Mouse (Mus musculus) right cerebral cortex, postnatal 14 days (tissue): ENCODE results near the gene Efcab10.

Source experiments
- DNase-seq: peaks from one replicate; pipeline ENCODE4 v3.0.0; 2022

The Efcab10 gene

DNA sequence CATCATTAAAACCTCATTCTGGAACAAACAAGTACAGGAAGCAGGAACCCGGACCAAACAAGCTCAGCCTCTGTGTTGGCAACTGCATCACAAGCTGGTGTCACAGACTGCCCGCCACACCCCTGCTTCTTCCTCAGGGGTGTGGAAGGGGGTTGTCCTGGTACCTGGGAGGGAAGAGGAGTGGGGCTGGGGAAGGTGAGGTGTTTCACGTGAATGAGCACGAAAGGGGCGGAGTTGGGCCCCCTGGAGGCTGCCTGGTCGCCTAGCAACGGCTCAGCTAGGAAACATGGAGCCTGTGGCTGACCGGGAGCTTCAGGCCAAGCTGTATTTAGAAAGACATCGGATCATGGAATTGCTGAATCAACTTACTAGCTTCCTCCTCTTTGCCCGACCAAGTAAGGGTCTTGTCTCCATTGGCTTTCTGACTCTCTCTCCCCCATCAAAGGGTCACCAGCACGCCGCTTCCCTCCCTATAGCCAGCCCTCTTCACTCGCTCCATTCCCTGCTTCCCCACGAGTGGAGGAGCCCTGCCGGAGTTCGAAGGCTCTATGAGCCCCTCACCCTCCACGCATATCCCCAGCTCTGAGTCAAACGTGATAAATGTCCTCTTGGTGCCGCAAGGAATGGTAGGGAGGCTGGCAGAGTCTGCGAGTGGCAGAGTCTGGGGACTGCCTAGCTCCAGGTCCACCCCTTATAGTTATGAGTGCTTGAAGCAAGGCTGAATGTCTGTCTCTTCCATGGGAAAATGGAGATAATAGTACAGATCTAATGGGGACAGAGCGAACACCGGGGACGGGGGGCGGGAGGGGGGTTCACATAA lies at the start of gene Efcab10:
Gene Efcab10 (plus strand): TSS at position 51 of the 820 bp plus-strand sequence.
- DNase-seq = peak; percentile 53

DNA sequence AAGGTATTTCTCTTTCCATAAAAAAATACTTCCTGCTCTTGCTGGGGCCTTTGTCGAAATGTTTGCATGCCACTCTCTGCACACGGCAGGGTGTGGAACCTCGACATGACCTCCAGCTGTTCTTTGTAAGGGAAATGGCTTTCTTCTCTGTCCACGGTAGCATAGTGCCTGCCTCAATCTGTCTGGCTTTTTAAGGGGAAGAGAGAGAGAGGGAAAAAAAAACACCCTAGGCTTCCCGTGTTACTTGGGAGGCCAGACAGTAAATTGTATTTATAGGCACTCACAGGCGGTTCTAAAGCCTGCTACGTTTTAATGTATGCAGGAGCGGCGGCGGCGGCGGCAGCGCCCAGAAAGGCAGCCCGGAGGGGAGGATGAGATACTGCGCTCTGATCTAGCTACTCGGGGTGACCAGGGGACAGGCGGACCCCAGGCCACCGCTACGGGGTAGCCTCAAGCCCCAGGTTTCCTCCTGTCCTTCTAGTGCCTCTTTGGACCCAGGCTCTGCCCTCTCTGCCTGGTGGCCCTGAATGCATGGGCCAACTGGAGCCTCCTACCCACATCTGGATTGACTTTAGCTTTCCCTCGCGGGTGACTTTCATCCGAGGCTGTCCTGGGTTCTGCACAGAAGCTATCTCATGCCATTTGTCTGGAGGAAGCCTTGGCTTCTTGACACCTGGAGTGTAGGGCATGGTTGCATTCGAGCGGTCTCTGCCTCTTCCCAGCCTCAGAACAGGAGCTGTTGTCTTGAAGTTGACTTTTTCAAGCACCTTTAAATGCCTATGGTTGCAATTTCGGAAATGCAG lies 49.5 kb upstream of the Efcab10 start:
- peak; percentile 59 for DNase-seq

GRCm38 (mm10) chr12:33345773-33346435 lies 48.8 kb upstream of the Efcab10 start:
- DNase-seq = no peak

- DNase-seq = no peak
These were observed 42.0 kb upstream of the Efcab10 start for GRCm38 (mm10) chr12:33352671-33353070.

- no peak for DNase-seq
These were observed 36.3 kb upstream of the Efcab10 start for GRCm38 (mm10) chr12:33358345-33358744.

GRCm38 (mm10) chr12:33359209-33359608 lies 35.4 kb upstream of the Efcab10 start:
- DNase-seq = no peak

- no peak for DNase-seq
These were observed 34.7 kb upstream of the Efcab10 start for GRCm38 (mm10) chr12:33359878-33360482.

GRCm38 (mm10) chr12:33360729-33361128 lies 33.9 kb upstream of the Efcab10 start:
- DNase-seq = peak; percentile 84

DNA sequence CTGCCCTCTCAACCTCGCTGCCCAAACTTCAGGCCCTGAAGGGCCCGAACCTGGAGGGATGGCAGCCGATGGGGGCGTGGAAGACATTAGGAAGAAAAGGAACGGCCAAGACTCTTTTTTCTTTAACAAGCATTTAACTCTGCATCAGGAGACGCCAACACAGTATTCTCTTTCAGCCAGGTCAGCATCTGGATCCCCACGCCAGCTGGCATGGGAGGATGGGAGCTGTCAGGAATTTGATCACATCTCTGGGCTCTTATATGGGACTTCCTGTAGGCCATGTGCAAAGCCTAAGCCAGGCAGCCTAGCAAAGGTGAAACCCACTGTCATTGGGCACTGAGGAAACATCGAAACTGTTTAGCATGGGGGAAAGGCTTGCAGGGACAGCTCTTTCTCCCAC lies 30.1 kb upstream of the Efcab10 start:
- no peak for DNase-seq

DNA sequence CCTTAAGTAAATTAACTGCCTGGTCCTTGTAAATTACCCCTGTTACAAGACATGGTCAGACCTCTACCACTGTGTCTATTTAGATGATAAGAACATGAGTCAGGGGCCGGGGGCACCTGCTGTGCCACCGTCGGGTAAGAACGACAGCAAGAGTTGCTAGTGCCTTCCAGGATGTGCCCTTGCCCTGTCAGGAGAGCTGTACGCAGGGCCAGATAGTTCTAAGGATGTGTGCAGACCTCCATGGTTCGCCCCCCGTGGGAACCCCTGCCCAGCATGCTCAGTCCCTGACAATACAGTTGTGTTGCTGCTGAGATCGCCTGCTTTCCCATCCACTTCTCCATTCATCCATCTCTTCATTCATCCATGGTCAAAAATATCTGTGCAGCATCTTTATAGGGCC lies 29.5 kb upstream of the Efcab10 start:
- DNase-seq = no peak

GRCm38 (mm10) chr12:33369555-33369954 lies 25.1 kb upstream of the Efcab10 start:
- DNase-seq = no peak

DNA sequence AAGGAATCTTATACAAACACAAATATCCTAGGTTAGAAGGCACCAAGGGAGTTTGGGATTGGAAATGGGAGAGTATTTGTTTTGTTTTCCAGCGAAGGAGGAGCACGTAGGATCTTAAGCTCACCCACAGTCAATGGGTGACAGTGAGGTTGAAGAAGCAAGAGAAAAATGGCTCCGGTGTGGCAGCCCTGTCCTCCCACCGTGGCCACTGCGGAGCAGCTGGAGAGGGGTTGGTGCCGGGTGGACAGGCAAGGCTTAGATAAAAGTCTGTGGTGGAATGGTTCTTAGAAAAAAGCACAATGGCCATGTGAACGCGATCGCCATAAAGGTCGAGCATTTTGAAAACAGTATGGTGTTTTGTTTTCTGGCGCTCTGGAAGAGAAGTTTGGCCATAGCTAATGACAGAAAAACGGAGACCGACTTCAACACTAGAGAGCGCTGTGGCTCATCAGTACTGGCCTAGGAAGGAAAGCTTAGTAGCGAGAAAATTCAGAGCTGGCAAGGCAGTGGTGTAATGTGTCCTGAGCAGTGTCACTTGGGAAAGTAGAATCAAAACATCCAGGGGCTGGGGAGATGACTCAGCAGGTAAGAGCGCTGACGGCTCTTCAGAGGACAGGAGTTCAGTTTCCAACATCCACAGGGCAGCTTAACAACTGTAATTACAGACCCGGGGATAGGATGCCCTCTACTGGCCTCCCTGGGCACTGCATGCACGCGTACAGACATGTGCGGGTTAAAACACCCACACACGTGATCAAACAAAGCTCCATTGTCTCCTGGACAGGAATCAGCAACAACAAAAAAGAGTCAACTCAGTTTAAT lies 14.8 kb upstream of the Efcab10 start:
- DNase-seq = peak; percentile 70

- peak; percentile 72 for DNase-seq
These were observed 5.8 kb upstream of the Efcab10 start for GRCm38 (mm10) chr12:33388842-33389241.

- DNase-seq = no peak
These were observed 3.7 kb upstream of the Efcab10 start for GRCm38 (mm10) chr12:33390844-33391560.

DNA sequence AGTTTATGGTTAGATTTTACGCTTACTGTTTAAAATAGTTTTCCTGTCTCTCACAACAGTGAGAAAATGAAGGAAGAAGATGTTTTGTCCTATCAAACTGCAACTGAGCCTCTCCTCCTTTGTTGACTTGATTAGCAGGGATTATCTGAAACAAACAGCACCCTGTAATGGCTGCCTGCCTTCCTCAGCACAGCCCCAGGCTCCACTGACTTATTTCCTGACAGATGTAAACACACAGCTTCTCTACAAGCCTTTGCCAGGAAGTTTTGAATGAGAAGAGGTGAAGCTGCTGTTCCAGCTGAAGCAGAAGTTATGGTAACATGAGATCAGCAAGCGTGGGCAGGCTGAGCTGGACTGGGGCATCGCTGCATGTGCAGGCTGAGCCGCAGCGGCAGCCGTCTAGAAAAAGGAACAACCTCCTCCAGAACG lies 8.6 kb downstream of the Efcab10 start:
- DNase-seq = no peak

GRCm38 (mm10) chr12:33404996-33405395 lies 10.3 kb downstream of the Efcab10 start:
- DNase-seq = no peak

DNA sequence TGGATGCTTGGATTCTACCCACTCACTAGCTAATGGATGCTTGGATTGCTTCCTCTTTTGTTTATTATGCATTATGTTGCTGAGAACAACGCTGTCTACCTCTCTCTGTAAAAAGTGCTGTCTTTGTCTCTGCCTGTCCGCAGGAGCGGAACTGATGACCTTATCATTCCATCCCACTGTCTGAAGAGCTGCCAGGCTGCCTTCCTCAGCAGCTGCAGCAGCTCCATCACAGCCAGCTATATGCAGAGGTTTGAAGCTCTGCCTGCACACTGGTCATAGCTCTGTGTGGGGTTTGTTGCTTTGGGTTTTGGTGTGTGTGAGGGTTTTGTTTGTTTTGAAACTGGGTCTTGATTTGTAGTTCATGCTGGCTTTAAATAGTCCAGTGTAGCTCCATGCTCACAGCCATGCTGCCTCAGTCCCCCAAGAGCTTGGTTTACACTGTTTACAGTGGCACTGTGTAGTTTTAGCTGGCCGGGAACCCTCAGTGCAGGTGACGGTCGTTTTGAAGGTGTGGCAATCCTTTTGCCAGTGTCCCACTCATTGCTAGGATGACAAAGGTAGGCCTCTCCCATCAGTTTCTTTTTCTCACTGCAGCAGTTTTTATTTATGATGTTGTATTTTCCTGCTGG lies 10.9 kb downstream of the Efcab10 start:
- no peak for DNase-seq

GRCm38 (mm10) chr12:33411580-33412151 lies 17.0 kb downstream of the Efcab10 start:
- no peak for DNase-seq

- peak; percentile 54 for DNase-seq
These were observed 29.7 kb downstream of the Efcab10 start for GRCm38 (mm10) chr12:33424329-33424728.

- DNase-seq = no peak
These were observed 32.6 kb downstream of the Efcab10 start for GRCm38 (mm10) chr12:33427293-33427692.
